Mouse (Mus musculus) megakaryocyte, embryonic 14.5 days (primary cell): Measurements from ENCODE around the gene Arhgap8.

Experiments used
- FLI1 ChIP-seq: IDR thresholded peaks from 2 replicates; pipeline ENCODE4 v1.6.1; 2012; ENCODE audit warnings: low read length, inconsistent platforms, mixed read lengths
- GATA1 ChIP-seq: IDR thresholded peaks from 3 replicates; pipeline ENCODE4 v1.6.1; 2012; ENCODE audit warnings: mixed read lengths, low read length, inconsistent platforms, borderline replicate concordance

DNA sequence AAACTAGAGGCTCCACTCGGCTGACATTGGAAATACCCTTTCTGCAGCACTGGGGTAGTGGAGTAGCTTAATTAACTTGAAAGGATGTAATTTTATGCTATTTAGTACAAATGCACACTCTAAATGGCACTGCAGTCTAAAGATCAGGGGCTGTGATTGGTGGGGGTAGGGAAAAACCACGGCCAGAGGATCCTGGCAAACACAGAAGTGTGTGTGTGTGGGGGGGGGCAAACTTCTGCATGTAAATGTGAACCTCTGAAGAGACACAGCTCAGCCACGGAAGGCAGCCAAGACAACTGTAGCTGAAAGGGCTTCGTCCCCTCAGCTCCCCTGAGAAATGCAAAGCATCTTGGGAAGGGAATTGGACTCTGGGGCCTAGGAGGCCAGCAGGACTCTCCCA lies 95.3 kb downstream of the Arhgap8 start:
- TF ChIP-seq GATA1 (no peak), FLI1 (no peak)
